In genomic region chr11:60737450-60737849, GRCm38 (mm10) we compare ENCODE assay signal across 27 mouse cellular contexts. TPM values are rescaled to one million over a fixed set of nuclear protein-coding genes. Genes with fewer than 3 reads are reported as not detected.
A peak's percentile ranks its signal among the peaks of the same experiment; 100 is the strongest.
DNase-seq lines count a peak whose midpoint lies in the region; ATAC-seq and TF ChIP-seq lines count a peak whose summit lies in the region.
"Had no signal": no experiment of that assay in that cellular context is flagged by ENCODE, and none has a peak within 500 bp of the region (broad histone marks: within the 10 kb centered on the region; RNA-seq: fewer than 3 reads in every experiment).

No protein-coding gene starts in this region.

- H3K27me3 ChIP-seq in liver, adult 2 months (ENCODE audit: control insufficient read depth, insufficient read depth, low read length), result no peaks in the 10 kb centered on the region
- no peaks in the 10 kb centered on the region for H3K27me3 ChIP-seq in liver, embryonic 11.5 days (replicated peaks; ENCODE audit: control insufficient read depth, insufficient read depth, low read length)
- H3K27me3 ChIP-seq in midbrain, embryonic 11.5 days (ENCODE audit: control insufficient read depth, insufficient read depth, low read length), result no peaks in the 10 kb centered on the region
- no peaks in the 10 kb centered on the region for H3K27me3 ChIP-seq in midbrain, embryonic 15.5 days (replicated peaks)
- no peaks in the 10 kb centered on the region for H3K27me3 ChIP-seq in liver, embryonic 16.5 days (ENCODE audit: control insufficient read depth, insufficient read depth, low read depth, low read length)
- H3K27me3 ChIP-seq: embryonic facial prominence, embryonic 12.5 days; embryonic facial prominence, embryonic 15.5 days; forebrain, embryonic 13.5 days; heart, embryonic 12.5 days; heart, embryonic 15.5 days; hindbrain, embryonic 13.5 days had no signal

- no peaks in the 10 kb centered on the region for H3K4me1 ChIP-seq in liver, adult 2 months (ENCODE audit: control insufficient read depth, insufficient read depth, low read length)
- no peaks in the 10 kb centered on the region for H3K4me1 ChIP-seq in liver, embryonic 11.5 days (replicated peaks; ENCODE audit: control insufficient read depth, insufficient read depth, low read length)
- no peaks in the 10 kb centered on the region for H3K4me1 ChIP-seq in midbrain, embryonic 11.5 days (ENCODE audit: control insufficient read depth, insufficient read depth, low read length)
- H3K4me1 ChIP-seq in midbrain, embryonic 15.5 days, result no peaks in the 10 kb centered on the region
- H3K4me1 ChIP-seq in liver, embryonic 16.5 days (ENCODE audit: control insufficient read depth, low read depth, low read length), result peaks cover 3% of the 10 kb centered on the region; the same call in 1 of the 2 replicates
- H3K4me1 ChIP-seq: embryonic facial prominence, embryonic 12.5 days; embryonic facial prominence, embryonic 15.5 days; forebrain, embryonic 10.5 days; forebrain, embryonic 13.5 days; heart, embryonic 15.5 days; hindbrain, embryonic 10.5 days; hindbrain, embryonic 13.5 days had no signal

- TF ChIP-seq CTCF in liver, adult 2 months (IDR thresholded peaks at IDR 0.05; ENCODE audit: low read depth, low read length), result no peak

- H3K79me2 ChIP-seq in liver, adult 2 months (ENCODE audit: control insufficient read depth, insufficient read depth, low read length), result no peaks in the 10 kb centered on the region; the same call in 1 of the 2 replicates

- H3K9ac ChIP-seq in liver, adult 2 months (ENCODE audit: low read depth, low read length), result no peak overlapping the region
- no peak overlapping the region for H3K9ac ChIP-seq in liver, embryonic 11.5 days (ENCODE audit: low read depth, low read length)
- no peak overlapping the region for H3K9ac ChIP-seq in midbrain, embryonic 11.5 days (ENCODE audit: low read length)
- no peak overlapping the region for H3K9ac ChIP-seq in midbrain, embryonic 15.5 days
- no peak overlapping the region for H3K9ac ChIP-seq in liver, embryonic 16.5 days (ENCODE audit: low read depth, low read length)
- H3K9ac ChIP-seq: embryonic facial prominence, embryonic 12.5 days; embryonic facial prominence, embryonic 15.5 days; forebrain, embryonic 13.5 days; heart, embryonic 12.5 days; heart, embryonic 15.5 days; hindbrain, embryonic 13.5 days had no signal

- no peak overlapping the region for H3K27ac ChIP-seq in liver, adult 2 months (replicated peaks; ENCODE audit: insufficient read depth, low read depth, low read length)
- H3K27ac ChIP-seq in liver, embryonic 11.5 days (ENCODE audit: low read depth, low read length), result no peak overlapping the region
- no peak overlapping the region for H3K27ac ChIP-seq in midbrain, embryonic 11.5 days (ENCODE audit: low read depth, low read length)
- no peak overlapping the region for H3K27ac ChIP-seq in midbrain, embryonic 15.5 days
- no peak overlapping the region for H3K27ac ChIP-seq in liver, embryonic 16.5 days (ENCODE audit: low read length)
- H3K27ac ChIP-seq: embryonic facial prominence, embryonic 12.5 days; embryonic facial prominence, embryonic 15.5 days; forebrain, embryonic 10.5 days; forebrain, embryonic 13.5 days; heart, embryonic 15.5 days; hindbrain, embryonic 10.5 days; hindbrain, embryonic 13.5 days had no signal

- ATAC-seq in liver, embryonic 11.5 days (replicated peaks; ENCODE audit: low FRiP score), result no peak
- no peak for ATAC-seq in midbrain, embryonic 11.5 days (ENCODE audit: low FRiP score)
- no peak for ATAC-seq in midbrain, embryonic 15.5 days (replicated peaks)
- peak; percentile 37; the same call in 1 of the 2 replicates for ATAC-seq in liver, embryonic 16.5 days (ENCODE audit: low read depth)
- ATAC-seq: activated CD4-positive, CD25-positive, alpha-beta regulatory T cell, adult 4 months; forebrain, embryonic 13.5 days; forebrain, embryonic 16.5 days; hindbrain, embryonic 16.5 days had no signal

- no peak for TF ChIP-seq POLR2A in liver, adult 2 months (IDR thresholded peaks at IDR 0.05; ENCODE audit: extremely low read depth, insufficient read depth, low read length)

- H3K9me3 ChIP-seq in liver, embryonic 11.5 days (ENCODE audit: control insufficient read depth, low read length), result no peaks in the 10 kb centered on the region
- H3K9me3 ChIP-seq in midbrain, embryonic 11.5 days (ENCODE audit: control insufficient read depth, low read length), result no peaks in the 10 kb centered on the region
- no peaks in the 10 kb centered on the region for H3K9me3 ChIP-seq in midbrain, embryonic 15.5 days
- H3K9me3 ChIP-seq in liver, embryonic 16.5 days (replicated peaks; ENCODE audit: control insufficient read depth, low read length), result no peaks in the 10 kb centered on the region
- H3K9me3 ChIP-seq: embryonic facial prominence, embryonic 12.5 days; embryonic facial prominence, embryonic 15.5 days; forebrain, embryonic 10.5 days; forebrain, embryonic 13.5 days; heart, embryonic 12.5 days; heart, embryonic 15.5 days; hindbrain, embryonic 10.5 days; hindbrain, embryonic 13.5 days had no signal

- no peak overlapping the region for H3K4me3 ChIP-seq in liver, adult 2 months (ENCODE audit: insufficient read depth, low read depth, low read length)
- no peak overlapping the region for H3K4me3 ChIP-seq in liver, embryonic 11.5 days (ENCODE audit: low read depth, low read length)
- H3K4me3 ChIP-seq in midbrain, embryonic 11.5 days (ENCODE audit: low read depth, low read length), result no peak overlapping the region
- no peak overlapping the region for H3K4me3 ChIP-seq in midbrain, embryonic 15.5 days
- no peak overlapping the region for H3K4me3 ChIP-seq in liver, embryonic 16.5 days (ENCODE audit: low read depth, low read length)
- H3K4me3 ChIP-seq: embryonic facial prominence, embryonic 12.5 days; embryonic facial prominence, embryonic 15.5 days; erythroblast, embryonic 14.5 days; forebrain, embryonic 10.5 days; forebrain, embryonic 13.5 days; heart, embryonic 12.5 days; heart, embryonic 15.5 days; hindbrain, embryonic 10.5 days; hindbrain, embryonic 13.5 days had no signal

- no peaks in the 10 kb centered on the region for H3K36me3 ChIP-seq in liver, adult 2 months (ENCODE audit: control insufficient read depth, insufficient read depth, low read length)
- H3K36me3 ChIP-seq in liver, embryonic 11.5 days (ENCODE audit: control insufficient read depth, insufficient read depth, low read length), result peaks cover 13% of the 10 kb centered on the region
- peaks cover 7% of the 10 kb centered on the region; the same call in 1 of the 2 replicates for H3K36me3 ChIP-seq in midbrain, embryonic 11.5 days (ENCODE audit: control insufficient read depth, insufficient read depth, low read length)
- H3K36me3 ChIP-seq in midbrain, embryonic 15.5 days (replicated peaks), result peaks cover 14% of the 10 kb centered on the region
- H3K36me3 ChIP-seq in liver, embryonic 16.5 days (ENCODE audit: control insufficient read depth, insufficient read depth), result no peaks in the 10 kb centered on the region; the same call in none of the 2 replicates

- no peak overlapping the region for H3K4me2 ChIP-seq in liver, embryonic 11.5 days
- no peak overlapping the region for H3K4me2 ChIP-seq in midbrain, embryonic 11.5 days
- no peak overlapping the region for H3K4me2 ChIP-seq in midbrain, embryonic 15.5 days
- no peak overlapping the region for H3K4me2 ChIP-seq in liver, embryonic 16.5 days (ENCODE audit: low read depth, low read length)
- H3K4me2 ChIP-seq: embryonic facial prominence, embryonic 12.5 days; embryonic facial prominence, embryonic 15.5 days; forebrain, embryonic 13.5 days; heart, embryonic 12.5 days; heart, embryonic 15.5 days; hindbrain, embryonic 13.5 days had no signal

- peak; percentile 43 for DNase-seq in liver, adult 2 months (ENCODE audit: extremely low read depth, low read depth, low spot score)
- DNase-seq in liver, embryonic 11.5 days (ENCODE audit: low spot score), result no peak
- peak; percentile 28 for DNase-seq in midbrain, embryonic 11.5 days (ENCODE audit: low spot score, missing footprints)
- no peak for DNase-seq in embryo, embryonic 9.5 days (ENCODE audit: extremely low spot score)
- DNase-seq: adrenal gland, adult 8-10 months; adrenal gland, postnatal 25 days; cerebellum, adult 11-12 months; cerebellum, adult 9-10 months; cerebellum, postnatal 14 days; gastrocnemius, postnatal 25 days; heart, adult 18-20 months; heart, postnatal 10 days; heart, postnatal 36 days had no signal

RNA-seq across cellular contexts. Expression of gene Mief2, which starts 9.3 kb away (rescaled TPM):
- total RNA-seq in liver, adult 2 months (2014; rRNA removed), result 10.7 and 13.1 TPM in 2 replicates
- 20.3 and 26.3 TPM in 2 replicates for polyA plus RNA-seq in liver, adult 2 months (2012; rRNA removed)
- 8.0 and 8.9 TPM in 2 replicates for polyA plus RNA-seq in liver, embryonic 11.5 days (2014; fragmentation: Nextera tagmentation; extraction: Ambion mirVana)
- polyA plus RNA-seq in midbrain, embryonic 11.5 days (2014; fragmentation: Nextera tagmentation; extraction: Ambion mirVana), result 10.2 and 13.6 TPM in 2 replicates
- polyA plus RNA-seq in midbrain, embryonic 15.5 days (2015; fragmentation: Nextera tagmentation; extraction: Ambion mirVana), result 23.8 and 25.4 TPM in 2 replicates
- polyA plus RNA-seq in liver, embryonic 16.5 days (2015; fragmentation: Nextera tagmentation; extraction: Ambion mirVana), result 2.2 and 2.3 TPM in 2 replicates

RNA-seq across cellular contexts. Expression of gene Flii, which starts 10.4 kb away (rescaled TPM):
- total RNA-seq in liver, adult 2 months (2014; rRNA removed), result 33.4 and 35.1 TPM in 2 replicates
- 82.7 and 86.7 TPM in 2 replicates for polyA plus RNA-seq in liver, adult 2 months (2012; rRNA removed)
- 61.3 and 69.2 TPM in 2 replicates for polyA plus RNA-seq in liver, embryonic 11.5 days (2014; fragmentation: Nextera tagmentation; extraction: Ambion mirVana)
- 52.3 and 59.3 TPM in 2 replicates for polyA plus RNA-seq in midbrain, embryonic 11.5 days (2014; fragmentation: Nextera tagmentation; extraction: Ambion mirVana)
- polyA plus RNA-seq in midbrain, embryonic 15.5 days (2015; fragmentation: Nextera tagmentation; extraction: Ambion mirVana), result 81.5 and 83.4 TPM in 2 replicates
- 28.0 and 29.7 TPM in 2 replicates for polyA plus RNA-seq in liver, embryonic 16.5 days (2015; fragmentation: Nextera tagmentation; extraction: Ambion mirVana)

RNA-seq across cellular contexts. Expression of gene Llgl1, which starts 37.9 kb away (rescaled TPM):
- total RNA-seq in liver, adult 2 months (2014; rRNA removed), result 2.7 and 3.8 TPM in 2 replicates
- 8.9 and 11.5 TPM in 2 replicates for polyA plus RNA-seq in liver, adult 2 months (2012; rRNA removed)
- 35.6 and 35.9 TPM in 2 replicates for polyA plus RNA-seq in liver, embryonic 11.5 days (2014; fragmentation: Nextera tagmentation; extraction: Ambion mirVana)
- polyA plus RNA-seq in midbrain, embryonic 11.5 days (2014; fragmentation: Nextera tagmentation; extraction: Ambion mirVana), result 87.8 and 101 TPM in 2 replicates
- polyA plus RNA-seq in midbrain, embryonic 15.5 days (2015; fragmentation: Nextera tagmentation; extraction: Ambion mirVana), result 53.0 and 57.9 TPM in 2 replicates
- polyA plus RNA-seq in liver, embryonic 16.5 days (2015; fragmentation: Nextera tagmentation; extraction: Ambion mirVana), result 14.5 and 14.7 TPM in 2 replicates

RNA-seq across cellular contexts. Expression of gene Top3a, which starts 39.7 kb away (rescaled TPM):
- total RNA-seq in liver, adult 2 months (2014; rRNA removed), result 3.3 and 3.4 TPM in 2 replicates
- polyA plus RNA-seq in liver, adult 2 months (2012; rRNA removed), result 3.4 and 3.8 TPM in 2 replicates
- 16.2 and 19.1 TPM in 2 replicates for polyA plus RNA-seq in liver, embryonic 11.5 days (2014; fragmentation: Nextera tagmentation; extraction: Ambion mirVana)
- 16.0 and 17.4 TPM in 2 replicates for polyA plus RNA-seq in midbrain, embryonic 11.5 days (2014; fragmentation: Nextera tagmentation; extraction: Ambion mirVana)
- 8.2 and 9.4 TPM in 2 replicates for polyA plus RNA-seq in midbrain, embryonic 15.5 days (2015; fragmentation: Nextera tagmentation; extraction: Ambion mirVana)
- polyA plus RNA-seq in liver, embryonic 16.5 days (2015; fragmentation: Nextera tagmentation; extraction: Ambion mirVana), result 5.5 and 6.2 TPM in 2 replicates

RNA-seq across cellular contexts. Expression of gene Smcr8, which starts 39.9 kb away (rescaled TPM):
- 9.3 and 12.8 TPM in 2 replicates for total RNA-seq in liver, adult 2 months (2014; rRNA removed)
- polyA plus RNA-seq in liver, adult 2 months (2012; rRNA removed), result 6.2 and 7.7 TPM in 2 replicates
- polyA plus RNA-seq in liver, embryonic 11.5 days (2014; fragmentation: Nextera tagmentation; extraction: Ambion mirVana), result 7.7 and 7.8 TPM in 2 replicates
- polyA plus RNA-seq in midbrain, embryonic 11.5 days (2014; fragmentation: Nextera tagmentation; extraction: Ambion mirVana), result 9.2 and 10.1 TPM in 2 replicates
- 6.9 and 7.1 TPM in 2 replicates for polyA plus RNA-seq in midbrain, embryonic 15.5 days (2015; fragmentation: Nextera tagmentation; extraction: Ambion mirVana)
- polyA plus RNA-seq in liver, embryonic 16.5 days (2015; fragmentation: Nextera tagmentation; extraction: Ambion mirVana), result 3.3 and 3.6 TPM in 2 replicates

Comparison
In these comparisons a context has a peak if more than half of its experiments do, and no peak if none do; other contexts are left out.
1. DNase-seq: peak in liver, adult 2 months (single experiment) and midbrain, embryonic 11.5 days (single experiment); none in liver, embryonic 11.5 days (single experiment) and embryo, embryonic 9.5 days (single experiment).